Mouse (Mus musculus): ENCODE results near the gene Gm5134.
A peak's percentile ranks its signal among the peaks of the same experiment; 100 is the strongest.

Gene Gm5134

GRCm38 (mm10) chr10:75939481-75940234 lies 14.7 kb upstream of the Gm5134 start:
- no peak for DNase-seq (ENCODE audit: low spot score)

- DNase-seq (ENCODE audit: low spot score), result no peak
Measured at GRCm38 (mm10) chr10:75940520-75940919, 13.8 kb upstream of the Gm5134 start, which contains the start of gene Gm867. Gene Gm867, minus strand, starts transcription at chr10:75940672.

DNA sequence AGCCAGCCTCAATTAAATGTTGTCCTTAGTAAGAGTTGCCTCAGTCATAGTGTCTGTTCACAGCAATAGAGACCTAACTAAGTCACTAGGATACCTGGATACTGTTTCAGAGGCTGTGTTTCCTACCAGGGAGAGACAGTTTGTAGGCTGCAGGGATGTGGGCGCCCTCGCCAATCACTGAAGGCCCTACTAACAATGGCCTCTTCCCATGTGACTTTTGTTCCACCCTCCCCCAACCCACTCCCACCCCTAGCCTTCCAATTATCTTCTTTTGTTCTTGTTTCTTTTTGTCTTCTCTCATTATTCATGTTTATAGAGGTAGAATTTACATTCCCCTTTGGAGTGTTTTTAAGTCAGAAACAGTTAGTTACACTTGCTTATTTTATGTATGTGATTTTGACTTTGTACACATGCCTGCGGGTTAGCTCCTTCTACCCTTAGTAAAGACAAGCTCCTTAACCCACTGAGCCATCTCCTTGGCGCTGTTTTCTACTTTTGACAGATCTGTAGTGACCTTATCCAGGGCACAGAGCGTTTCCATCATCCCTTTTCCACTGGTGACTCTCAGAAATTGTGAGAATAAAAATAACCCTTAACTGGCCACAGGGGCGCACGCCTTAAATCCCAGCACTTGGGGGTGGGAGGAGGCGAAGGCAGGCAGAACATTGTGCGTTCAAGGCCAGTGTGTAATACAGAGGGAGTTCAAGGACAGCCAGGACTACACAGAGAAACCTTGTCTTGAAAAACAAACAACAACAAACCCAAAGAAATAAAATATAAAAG lies 13.1 kb upstream of the Gm5134 start:
- DNase-seq (ENCODE audit: low spot score), result no peak

- DNase-seq (ENCODE audit: low spot score), result no peak
Measured at GRCm38 (mm10) chr10:75942736-75943477, 11.4 kb upstream of the Gm5134 start, which contains the start of gene Vpreb3. Gene Vpreb3, plus strand, starts transcription at chr10:75943057.

DNA sequence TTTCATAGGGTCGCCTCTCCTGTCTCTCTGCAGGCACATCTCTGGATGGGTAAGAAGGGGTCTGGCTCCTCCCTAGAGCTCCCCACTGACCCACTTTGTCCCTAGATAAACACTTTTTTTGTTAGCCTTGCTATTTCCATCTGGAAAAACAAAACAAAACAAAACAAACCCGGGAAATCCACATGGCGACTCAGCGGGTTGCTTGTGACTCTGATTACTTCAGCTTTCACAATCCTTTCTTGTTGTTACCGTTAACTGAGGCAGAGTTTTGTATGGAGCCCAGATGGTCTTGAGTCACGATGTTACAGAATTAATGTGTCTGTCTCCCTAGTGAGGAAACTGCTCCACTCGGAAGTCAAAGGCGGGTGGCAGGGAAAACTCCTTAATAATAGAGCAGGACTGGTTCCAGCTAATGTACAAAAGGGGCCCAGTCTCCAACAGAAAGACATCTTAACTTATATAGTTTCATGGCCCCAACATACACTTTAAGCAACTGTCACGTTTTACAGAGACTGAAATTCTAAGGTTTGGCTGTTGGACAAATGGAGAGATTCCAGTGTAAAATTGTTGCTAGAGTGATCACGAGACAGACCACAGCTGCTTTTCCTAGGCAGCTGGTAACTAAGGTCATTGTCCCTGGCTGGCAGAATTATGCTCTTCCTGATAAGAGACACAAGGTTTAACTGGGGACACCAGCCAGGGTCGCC lies 10.1 kb upstream of the Gm5134 start:
- DNase-seq (ENCODE audit: low spot score), result no peak

- DNase-seq (ENCODE audit: low spot score), result no peak
Measured at GRCm38 (mm10) chr10:75945213-75945612, 9.1 kb upstream of the Gm5134 start.

- no peak for DNase-seq (ENCODE audit: low spot score)
Measured at GRCm38 (mm10) chr10:75945896-75946295, 8.4 kb upstream of the Gm5134 start.

DNA sequence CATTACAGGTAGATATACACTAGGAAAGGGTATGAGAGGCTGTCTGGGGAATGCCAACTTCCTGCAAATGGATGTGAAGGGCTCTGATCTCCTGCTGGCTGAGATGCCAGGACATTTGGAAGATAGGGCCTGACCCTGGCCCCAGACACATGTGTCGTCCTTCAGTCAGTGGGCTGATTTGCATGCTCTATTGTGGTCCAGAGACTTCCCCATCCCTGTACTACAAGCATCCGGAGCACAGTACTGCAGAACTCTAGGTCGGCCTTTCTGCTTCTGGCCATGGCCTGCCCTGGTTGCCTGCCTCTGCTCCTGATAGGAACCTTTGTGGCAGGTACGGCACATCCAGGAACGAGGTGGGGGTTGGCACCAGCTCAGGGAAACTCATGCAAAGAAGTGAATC lies 6.2 kb upstream of the Gm5134 start:
- no peak for DNase-seq (ENCODE audit: low spot score)

- no peak for DNase-seq (ENCODE audit: low spot score)
Measured at GRCm38 (mm10) chr10:75949053-75950045, 5.0 kb upstream of the Gm5134 start.

DNA sequence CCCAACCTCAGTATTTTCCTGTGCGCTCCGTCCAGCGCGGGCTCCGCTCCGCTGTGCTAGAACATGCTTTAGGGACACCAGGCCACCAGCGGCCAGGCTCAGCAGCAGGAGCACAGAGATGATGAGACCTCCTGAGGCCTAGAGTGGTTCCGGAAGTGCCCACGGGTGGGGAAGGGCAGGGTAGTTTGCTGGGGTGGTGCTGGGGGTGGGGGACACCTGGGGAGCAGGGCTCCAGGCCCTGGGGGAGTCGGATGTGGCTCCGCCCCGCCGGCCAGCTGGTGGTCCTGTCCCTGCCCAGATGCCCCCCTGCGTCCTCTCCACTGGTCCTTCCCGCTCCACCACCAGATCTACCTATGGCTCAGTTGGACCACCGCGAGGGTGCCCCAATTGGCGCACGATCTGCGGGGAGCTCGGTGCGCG lies 3.5 kb upstream of the Gm5134 start:
- DNase-seq (ENCODE audit: low spot score), result no peak

DNA sequence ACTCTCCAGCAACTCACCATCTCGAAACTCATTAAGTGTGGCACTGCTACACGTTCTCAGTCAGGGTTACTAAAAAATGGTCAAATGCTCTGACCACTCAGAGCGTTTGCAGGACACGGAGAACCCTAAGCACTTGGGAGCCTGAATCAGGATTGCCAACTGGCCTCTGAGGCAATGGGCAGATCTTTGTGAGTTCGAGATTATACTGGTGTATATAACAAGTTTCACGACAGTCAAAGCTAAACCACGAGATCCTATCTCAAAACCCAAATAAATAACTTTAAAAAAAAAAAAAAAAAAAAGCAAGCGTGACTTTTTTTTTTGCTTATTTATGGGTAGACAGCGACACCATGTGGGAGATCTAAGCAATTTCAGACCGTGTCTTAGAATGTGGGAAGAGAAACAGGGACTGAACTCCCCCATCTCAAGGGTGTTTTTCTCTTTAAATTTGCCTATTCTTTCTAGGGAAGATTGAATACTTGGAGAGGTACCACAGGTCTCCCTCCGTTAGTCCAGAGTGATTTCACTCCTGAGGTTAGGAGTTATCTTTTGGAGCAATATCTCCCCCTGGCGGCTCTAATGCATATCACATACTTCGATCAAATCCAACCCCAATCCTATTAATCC lies 2.8 kb upstream of the Gm5134 start:
- DNase-seq (ENCODE audit: low spot score), result peak; percentile 70

DNA sequence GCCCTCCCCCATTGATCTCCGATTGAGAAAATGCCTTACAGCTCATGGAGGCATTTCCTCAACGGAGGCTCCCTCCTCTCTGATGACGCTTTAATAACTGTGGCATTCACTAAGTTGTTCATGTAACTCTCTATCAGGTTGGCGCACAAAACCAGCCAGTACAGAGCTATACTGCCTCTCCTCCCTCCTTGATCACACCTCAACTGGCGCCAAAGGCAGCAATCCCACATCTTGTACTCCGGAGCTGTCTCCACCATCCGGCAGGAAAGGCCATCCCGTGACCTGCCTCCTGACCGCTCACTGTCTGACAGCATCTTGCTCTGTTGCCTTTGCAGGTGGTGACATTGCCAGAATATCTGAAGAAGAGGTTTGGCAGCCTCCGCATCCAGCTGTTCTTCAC lies 19.5 kb downstream of the Gm5134 start:
- DNase-seq (ENCODE audit: low spot score), result no peak

- no peak for DNase-seq (ENCODE audit: low spot score)
Measured at GRCm38 (mm10) chr10:75975216-75975615, 20.9 kb downstream of the Gm5134 start.

GRCm38 (mm10) chr10:75978119-75978834 lies 24.0 kb downstream of the Gm5134 start:
- no peak for DNase-seq (ENCODE audit: low spot score)

DNA sequence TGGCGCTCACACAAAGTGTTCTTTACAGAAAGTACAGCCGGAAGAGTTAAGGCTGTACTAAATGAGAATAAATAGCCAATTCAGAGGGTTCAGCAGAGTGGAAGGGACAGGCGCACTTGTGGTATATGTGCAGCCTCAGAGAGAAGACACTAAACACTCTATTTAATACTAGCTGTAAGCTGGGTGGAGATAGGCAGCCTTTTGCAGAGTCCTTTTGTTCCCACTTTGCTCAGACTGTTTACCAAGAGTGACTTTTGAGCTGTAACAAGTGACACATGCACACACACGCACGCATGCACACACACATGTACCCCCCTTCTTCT lies 24.5 kb downstream of the Gm5134 start:
- DNase-seq (ENCODE audit: low spot score), result no peak

DNA sequence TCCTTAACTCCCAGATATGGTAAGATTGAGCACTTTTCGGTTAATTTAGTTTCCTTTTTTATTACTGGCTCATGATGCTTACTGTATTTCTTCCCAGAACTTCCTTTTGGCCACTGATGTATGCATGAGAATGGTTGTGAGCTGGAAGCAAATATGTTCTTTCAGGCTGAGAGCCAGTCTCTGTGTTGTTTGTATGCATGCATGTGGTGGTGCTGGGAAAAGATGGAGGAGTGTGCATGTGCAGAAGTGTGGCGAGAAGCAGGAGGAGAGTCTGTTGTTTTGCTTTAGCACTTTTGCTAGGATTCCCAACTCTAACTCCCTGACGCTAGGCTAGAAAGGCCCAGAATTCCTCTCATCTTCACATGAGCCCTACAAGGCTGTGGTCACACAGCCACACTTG lies 25.1 kb downstream of the Gm5134 start:
- DNase-seq (ENCODE audit: low spot score), result no peak

GRCm38 (mm10) chr10:75990430-75991042 lies 36.2 kb downstream of the Gm5134 start:
- DNase-seq (ENCODE audit: low spot score), result no peak

DNA sequence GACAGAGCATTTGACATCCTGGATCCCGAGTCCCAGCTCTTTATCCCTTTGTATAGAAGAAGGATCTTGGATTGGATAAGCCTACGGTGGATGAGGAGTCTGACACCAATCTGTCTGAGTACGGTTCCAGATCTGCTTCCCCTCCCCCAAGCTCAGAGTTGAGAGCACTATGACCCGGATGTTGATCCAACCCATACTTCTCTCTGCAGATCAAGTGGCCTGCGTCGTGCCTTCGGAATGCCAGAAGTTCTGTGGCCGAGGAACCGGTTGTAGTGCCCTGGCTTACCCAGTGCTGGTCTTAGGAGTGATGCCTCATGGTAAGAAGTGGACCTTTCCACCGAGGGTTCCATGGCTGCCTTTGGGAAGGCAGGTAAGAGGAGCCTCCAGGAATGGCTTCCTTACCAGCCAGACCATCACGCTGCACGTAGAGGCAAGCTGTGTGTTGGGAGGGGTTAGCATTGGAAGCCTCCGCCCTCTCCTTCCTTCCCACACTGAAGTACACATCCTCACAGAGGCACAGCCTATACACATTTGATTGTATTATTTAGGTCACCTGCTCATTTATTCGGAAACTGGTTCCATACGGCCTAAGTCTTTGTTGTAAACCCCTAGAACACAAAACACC lies 39.4 kb downstream of the Gm5134 start:
- DNase-seq (ENCODE audit: low spot score), result no peak
